Mouse (Mus musculus) left cerebral cortex, adult 2 months (tissue): ENCODE results near the gene Rhbdl3. TPM values are rescaled to one million over a fixed set of nuclear protein-coding genes. Genes with fewer than 3 reads are reported as not detected.

Experiments
- DNase-seq, 2 experiments: peaks; one replicate each; pipeline ENCODE4 v3.0.0; 2021 to 2022; ENCODE audit warnings: low spot score in 2 of 2, mixed read lengths in 1 of 2; ENCODE audit errors: extremely low spot score in 1 of 2
- H3K27ac ChIP-seq: fragments of 200-600 bp; 2 replicates; pipeline ENCODE4 v1.8.1; 2022
- H3K4me3 ChIP-seq: fragments of 200-600 bp; 2 replicates; pipeline ENCODE4 v1.8.1; 2022
- CTCF ChIP-seq: fragments of 200-600 bp; IDR thresholded peaks from 2 replicates; pipeline ENCODE4 v1.8.1; 2022; ENCODE audit warnings: antibody characterized with exemption, mild to moderate bottlenecking, moderate library complexity
- intact Hi-C: fragments of 180-260 bp; cut with DNase I; formaldehyde crosslinking; loops from one replicate; pipeline ENCODE4 v1.15.1; 2025
- long read RNA-seq, 2 experiments: library from polyadenylated mRNA; stranded (forward); transcript quantifications; one replicate each; pipeline ENCODE4 v2.0.0; 2021; ENCODE audit warnings: borderline mapping rate in 2 of 2
- total RNA-seq, 2 experiments: library from RNA; stranded (reverse); gene quantifications; 2 replicates each; pipeline ENCODE4 v1.2.3; 2021

Rhbdl3 gene
- 10 to 100 TPM; 22.9 to 27.7 TPM for total RNA-seq
- long read RNA-seq, experiment 1, transcript Rhbdl3-201 (9 exons, 3,736 nt), result major isoform, 45 of 73 reads
- long read RNA-seq, experiment 1, partial matches to known transcripts, result 5 of 73 reads
- long read RNA-seq, experiment 1, other reads (novel, unspliced or antisense), result 23 of 73 reads
- long read RNA-seq, experiment 2, transcript Rhbdl3-201 (9 exons, 3,736 nt), result major isoform, 39 of 48 reads
- long read RNA-seq, experiment 2, partial matches to known transcripts, result 1 of 48 reads
- long read RNA-seq, experiment 2, other reads (novel, unspliced or antisense), result 8 of 48 reads

- H3K4me3 ChIP-seq, result peak within 1 kb of the TSS; percentile 78
- intact Hi-C loops, result loop anchor here (5.0 kb wide), 1 partner anchor 52 kb away; no protein-coding TSS in a partner anchor
- peak; percentile 67 to 76 for DNase-seq
- peak within 1 kb of the TSS; percentile 55 for H3K27ac ChIP-seq
- no peak for TF ChIP-seq CTCF
Observed at GRCm38 (mm10) chr11:80300551-80301315, at the start of gene Rhbdl3. Rhbdl3 (plus strand) TSS chr11:80300912.

- no peak overlapping the region for H3K4me3 ChIP-seq
- no peak for DNase-seq
- intact Hi-C loops, result no loop called here
- TF ChIP-seq CTCF, result no peak
- no peak overlapping the region for H3K27ac ChIP-seq
Observed at GRCm38 (mm10) chr11:80264137-80264536, 36.6 kb upstream of the Rhbdl3 start.

- no peak overlapping the region for H3K27ac ChIP-seq
- no peak overlapping the region for H3K4me3 ChIP-seq
- TF ChIP-seq CTCF, result no peak
- DNase-seq, result no peak
- intact Hi-C loops, result no loop called here
Observed at GRCm38 (mm10) chr11:80271096-80271495, 29.6 kb upstream of the Rhbdl3 start.

- intact Hi-C loops, result no loop called here
- Histone ChIP-seq H3K27ac (no peak overlapping the region), H3K4me3 (no peak overlapping the region)
- peak; percentile 2; the same call in 1 of the 2 replicates for TF ChIP-seq CTCF
- no peak for DNase-seq
Observed at GRCm38 (mm10) chr11:80275011-80275410, 25.7 kb upstream of the Rhbdl3 start.

GRCm38 (mm10) chr11:80278054-80278453 is 22.7 kb upstream of the Rhbdl3 start:
- no peak for DNase-seq
- H3K27ac ChIP-seq, result peak overlapping the region; percentile 60; the same call in 1 of the 2 replicates
- intact Hi-C loops, result no loop called here
- TF ChIP-seq CTCF, result no peak
- no peak overlapping the region for H3K4me3 ChIP-seq

- intact Hi-C loops, result no loop called here
- Histone ChIP-seq H3K27ac (no peak overlapping the region), H3K4me3 (no peak overlapping the region)
- no peak for DNase-seq
- TF ChIP-seq CTCF, result no peak
Observed at GRCm38 (mm10) chr11:80283786-80284185, 16.9 kb upstream of the Rhbdl3 start.

- no peak overlapping the region for H3K4me3 ChIP-seq
- no peak overlapping the region for H3K27ac ChIP-seq
- no peak for DNase-seq
- intact Hi-C loops, result no loop called here
- no peak for TF ChIP-seq CTCF
Observed at GRCm38 (mm10) chr11:80284641-80285040, 16.1 kb upstream of the Rhbdl3 start.

- no peak overlapping the region for H3K27ac ChIP-seq
- TF ChIP-seq CTCF, result peak; percentile 91
- DNase-seq, result peak; percentile 77 to 78
- no peak overlapping the region for H3K4me3 ChIP-seq
- intact Hi-C loops, result loop anchor here (1.0 kb wide), 1 partner anchor 65 kb away; no protein-coding TSS in a partner anchor
Observed at GRCm38 (mm10) chr11:80287150-80287549, 13.6 kb upstream of the Rhbdl3 start.

- peak; percentile 52 to 56 for DNase-seq
- Histone ChIP-seq H3K4me3 (peak overlapping the region; percentile 43), H3K27ac (peak overlapping the region; percentile 71)
- no peak for TF ChIP-seq CTCF
- intact Hi-C loops, result loop anchor here (2.0 kb wide), 1 partner anchor 15 kb away; no protein-coding TSS in a partner anchor
Observed at GRCm38 (mm10) chr11:80289701-80290445, 10.8 kb upstream of the Rhbdl3 start.

- TF ChIP-seq CTCF, result peak; percentile 18
- Histone ChIP-seq H3K27ac (no peak overlapping the region), H3K4me3 (no peak overlapping the region)
- no peak for DNase-seq
- intact Hi-C loops, result no loop called here
Observed at GRCm38 (mm10) chr11:80291004-80291403, 9.7 kb upstream of the Rhbdl3 start.

GRCm38 (mm10) chr11:80292463-80292862 is 8.2 kb upstream of the Rhbdl3 start:
- H3K27ac ChIP-seq, result no peak overlapping the region
- no peak overlapping the region for H3K4me3 ChIP-seq
- no peak for DNase-seq
- TF ChIP-seq CTCF, result no peak
- intact Hi-C loops, result no loop called here

- intact Hi-C loops, result no loop called here
- Histone ChIP-seq H3K4me3 (no peak overlapping the region), H3K27ac (no peak overlapping the region)
- no peak for DNase-seq
- no peak for TF ChIP-seq CTCF
Observed at GRCm38 (mm10) chr11:80295066-80295465, 5.6 kb upstream of the Rhbdl3 start.
